18 mouse cellular contexts compared by ENCODE assay signal in the genomic region with DNA sequence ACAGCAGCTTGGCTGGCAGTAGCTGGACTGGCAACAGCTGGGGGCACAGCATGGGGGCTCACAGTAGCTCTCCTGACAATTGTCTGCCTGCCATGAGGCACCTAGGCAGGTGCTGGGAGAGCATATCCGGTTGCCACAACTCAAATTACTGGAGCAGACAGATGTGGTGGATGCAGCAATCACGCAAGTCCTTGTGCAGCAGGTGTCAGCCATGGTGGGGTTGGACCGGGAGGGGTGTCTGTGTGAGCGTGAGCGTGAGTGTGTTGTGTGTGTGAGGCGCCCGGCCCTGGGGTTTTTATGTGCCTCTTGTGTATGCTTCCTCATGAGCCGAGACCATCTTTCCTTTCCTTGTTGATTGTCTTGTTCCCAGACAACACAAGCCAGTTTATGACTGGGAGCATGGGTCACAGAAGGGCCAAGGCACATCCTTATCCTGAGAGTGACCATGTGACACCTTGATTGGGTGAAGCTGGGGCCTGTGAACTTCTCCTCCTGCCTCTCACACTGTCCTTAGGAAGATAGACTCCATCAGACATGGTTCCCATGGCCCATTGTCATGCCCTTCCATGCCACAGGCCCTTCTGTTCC. TPM values are rescaled to one million over a fixed set of nuclear protein-coding genes. Genes with fewer than 3 reads are reported as not detected.
A peak's percentile ranks its signal among the peaks of the same experiment; 100 is the strongest.
DNase-seq lines count a peak whose midpoint lies in the region; ATAC-seq and TF ChIP-seq lines count a peak whose summit lies in the region.
"Had no signal": no experiment of that assay in that cellular context is flagged by ENCODE, and none has a peak within 500 bp of the region (broad histone marks: within the 10 kb centered on the region; RNA-seq: fewer than 3 reads in every experiment).

Gm19668 (minus strand) TSS at position 213 of the 588 bp plus-strand sequence.

- intact Hi-C loops in heart, adult 2 months (cut with DNase I) = loop anchor here (5.0 kb wide), 1 partner anchor 172 kb away; no protein-coding TSS in a partner anchor

- TF ChIP-seq POLR2A in heart, adult 2 months (IDR thresholded peaks at IDR 0.05; ENCODE audit: insufficient read depth, low read depth, low read length) = no peak

- no peaks in the 10 kb centered on the region for H3K27me3 ChIP-seq in heart, embryonic 13.5 days (replicated peaks)
- H3K27me3 ChIP-seq in heart, adult 2 months (ENCODE audit: control insufficient read depth, insufficient read depth, low read length) = no peaks in the 10 kb centered on the region
- no peaks in the 10 kb centered on the region for H3K27me3 ChIP-seq in midbrain, embryonic 11.5 days (ENCODE audit: control insufficient read depth, insufficient read depth, low read length)
- H3K27me3 ChIP-seq in midbrain, embryonic 16.5 days (ENCODE audit: control insufficient read depth, insufficient read depth, low read depth, low read length) = no peaks in the 10 kb centered on the region
- no peaks in the 10 kb centered on the region for H3K27me3 ChIP-seq in intestine, embryonic 16.5 days (replicated peaks; ENCODE audit: control insufficient read depth, insufficient read depth, low read length)
- H3K27me3 ChIP-seq: limb, embryonic 15.5 days had no signal

- H3K4me1 ChIP-seq in heart, embryonic 13.5 days = peaks cover 19% of the 10 kb centered on the region
- H3K4me1 ChIP-seq in heart, adult 2 months (ENCODE audit: control insufficient read depth, insufficient read depth, low read length) = no peaks in the 10 kb centered on the region
- H3K4me1 ChIP-seq in midbrain, embryonic 11.5 days (ENCODE audit: control insufficient read depth, insufficient read depth, low read length) = peaks cover 2% of the 10 kb centered on the region; the same call in 1 of the 2 replicates
- H3K4me1 ChIP-seq in midbrain, embryonic 16.5 days (ENCODE audit: control insufficient read depth, insufficient read depth, low read length) = no peaks in the 10 kb centered on the region
- H3K4me1 ChIP-seq in intestine, embryonic 16.5 days (ENCODE audit: control insufficient read depth, insufficient read depth, low read length) = no peaks in the 10 kb centered on the region
- H3K4me1 ChIP-seq: limb, embryonic 15.5 days had no signal

- TF ChIP-seq EP300 in heart, adult 2 months (IDR thresholded peaks at IDR 0.05; ENCODE audit: insufficient read depth, low read depth, low read length) = no peak

- H3K79me2 ChIP-seq in heart, adult 2 months (replicated peaks; ENCODE audit: control insufficient read depth, insufficient read depth, low read length) = no peaks in the 10 kb centered on the region

- TF ChIP-seq CTCF in heart, adult 2 months (IDR thresholded peaks at IDR 0.05) = no peak

- H3K36me3 ChIP-seq in heart, embryonic 13.5 days = no peaks in the 10 kb centered on the region
- H3K36me3 ChIP-seq in heart, adult 2 months (ENCODE audit: control insufficient read depth, insufficient read depth, low read length) = no peaks in the 10 kb centered on the region
- no peaks in the 10 kb centered on the region for H3K36me3 ChIP-seq in midbrain, embryonic 11.5 days (ENCODE audit: control insufficient read depth, insufficient read depth, low read length)
- no peaks in the 10 kb centered on the region for H3K36me3 ChIP-seq in midbrain, embryonic 16.5 days (ENCODE audit: control insufficient read depth, insufficient read depth, low read length)
- H3K36me3 ChIP-seq in intestine, embryonic 16.5 days (ENCODE audit: control insufficient read depth, insufficient read depth, low read length) = no peaks in the 10 kb centered on the region
- H3K36me3 ChIP-seq: limb, embryonic 15.5 days had no signal

- no peak for ATAC-seq in heart, embryonic 13.5 days (ENCODE audit: extremely low read depth, insufficient number of reproducible peaks, low FRiP score, low TSS enrichment)
- ATAC-seq in midbrain, embryonic 11.5 days (ENCODE audit: low FRiP score) = no peak
- no peak for ATAC-seq in midbrain, embryonic 16.5 days
- ATAC-seq in intestine, embryonic 16.5 days = peak; percentile 42; the same call in 1 of the 2 replicates

- H3K9ac ChIP-seq in heart, embryonic 13.5 days = no peak within 1 kb of the TSS
- no peak within 1 kb of the TSS for H3K9ac ChIP-seq in heart, adult 2 months (ENCODE audit: low read depth, low read length)
- H3K9ac ChIP-seq in midbrain, embryonic 11.5 days (ENCODE audit: low read length) = no peak within 1 kb of the TSS
- no peak within 1 kb of the TSS for H3K9ac ChIP-seq in midbrain, embryonic 16.5 days (ENCODE audit: low read depth, low read length)
- H3K9ac ChIP-seq in intestine, embryonic 16.5 days (ENCODE audit: low read depth, low read length) = no peak within 1 kb of the TSS
- H3K9ac ChIP-seq: limb, embryonic 15.5 days had no signal

- H3K4me2 ChIP-seq in heart, embryonic 13.5 days = no peak within 1 kb of the TSS
- H3K4me2 ChIP-seq in midbrain, embryonic 11.5 days = no peak within 1 kb of the TSS
- no peak within 1 kb of the TSS for H3K4me2 ChIP-seq in midbrain, embryonic 16.5 days (ENCODE audit: low read length)
- H3K4me2 ChIP-seq in intestine, embryonic 16.5 days (ENCODE audit: low read depth, low read length) = no peak within 1 kb of the TSS
- H3K4me2 ChIP-seq: limb, embryonic 15.5 days had no signal

- 53% methylated on average over 8 of the region's 8 CpGs for WGBS in heart, embryonic 13.5 days
- 71% methylated on average over 8 of the region's 8 CpGs for WGBS in heart, adult 2 months
- WGBS in midbrain, embryonic 11.5 days = 65% methylated on average over 8 of the region's 8 CpGs
- WGBS in midbrain, embryonic 16.5 days = 66% methylated on average over 8 of the region's 8 CpGs
- WGBS in intestine, embryonic 16.5 days = 41% methylated on average over 8 of the region's 8 CpGs

- no peak for DNase-seq in heart, adult 2 months
- DNase-seq in midbrain, embryonic 11.5 days (ENCODE audit: low spot score, missing footprints) = peak; percentile 79
- peak; percentile 16 for DNase-seq in retina, embryonic 14.5 days (ENCODE audit: low spot score)
- DNase-seq in kidney, adult 18-20 months = no peak
- no peak for DNase-seq in left cerebral cortex, adult 8-10 months (ENCODE audit: low spot score in 2 of 2)
- DNase-seq: adrenal gland, postnatal 14 days; B cell, adult 2 months; gastrocnemius, postnatal 25 days; heart, postnatal 36 days; lung, adult 2 months had no signal

- no peak within 1 kb of the TSS for H3K4me3 ChIP-seq in heart, embryonic 13.5 days
- no peak within 1 kb of the TSS for H3K4me3 ChIP-seq in heart, adult 2 months
- no peak within 1 kb of the TSS for H3K4me3 ChIP-seq in midbrain, embryonic 11.5 days (ENCODE audit: low read depth, low read length)
- H3K4me3 ChIP-seq in midbrain, embryonic 16.5 days (ENCODE audit: low read depth, low read length) = no peak within 1 kb of the TSS
- H3K4me3 ChIP-seq in intestine, embryonic 16.5 days (ENCODE audit: low read length) = no peak within 1 kb of the TSS
- H3K4me3 ChIP-seq: limb, embryonic 15.5 days had no signal

- H3K27ac ChIP-seq in heart, embryonic 13.5 days (replicated peaks) = peak within 1 kb of the TSS; percentile 30; the same call in 1 of the 2 replicates
- H3K27ac ChIP-seq in heart, adult 2 months = no peak within 1 kb of the TSS
- no peak within 1 kb of the TSS for H3K27ac ChIP-seq in midbrain, embryonic 11.5 days (ENCODE audit: low read depth, low read length)
- H3K27ac ChIP-seq in midbrain, embryonic 16.5 days (ENCODE audit: low read length) = no peak within 1 kb of the TSS
- no peak within 1 kb of the TSS for H3K27ac ChIP-seq in intestine, embryonic 16.5 days (ENCODE audit: low read length)
- H3K27ac ChIP-seq: limb, embryonic 15.5 days had no signal

- no peaks in the 10 kb centered on the region for H3K9me3 ChIP-seq in heart, embryonic 13.5 days
- H3K9me3 ChIP-seq in midbrain, embryonic 11.5 days (ENCODE audit: control insufficient read depth, low read length) = no peaks in the 10 kb centered on the region
- no peaks in the 10 kb centered on the region for H3K9me3 ChIP-seq in midbrain, embryonic 16.5 days (replicated peaks; ENCODE audit: control insufficient read depth, low read length, poor library complexity, severe bottlenecking)
- no peaks in the 10 kb centered on the region for H3K9me3 ChIP-seq in intestine, embryonic 16.5 days (ENCODE audit: control insufficient read depth, low read length)
- H3K9me3 ChIP-seq: limb, embryonic 15.5 days had no signal

RNA-seq across cellular contexts. Expression of gene Gm19668, which starts in this region (rescaled TPM):
- polyA plus RNA-seq in heart, embryonic 13.5 days (2015; fragmentation: Nextera tagmentation; extraction: Ambion mirVana) = not detected in 2 replicates
- not detected for total RNA-seq in heart, adult 2 months (2021)
- not detected in 2 replicates for polyA plus RNA-seq in heart, adult 2 months (2012; rRNA removed)
- not detected in 2 replicates for polyA plus RNA-seq in midbrain, embryonic 11.5 days (2014; fragmentation: Nextera tagmentation; extraction: Ambion mirVana)
- polyA plus RNA-seq in midbrain, embryonic 16.5 days (2015; fragmentation: Nextera tagmentation; extraction: Ambion mirVana) = not detected in 2 replicates
- polyA plus RNA-seq in intestine, embryonic 16.5 days (2015; fragmentation: Nextera tagmentation; extraction: Ambion mirVana) = not detected in 2 replicates
- total RNA-seq in left cerebral cortex, adult 8-10 months (2022) = not detected
- total RNA-seq: adrenal gland, postnatal 14 days; ES-E14; gastrocnemius, postnatal 25 days; heart, postnatal 36 days; megakaryocyte progenitor cell, adult 5-6 weeks had no signal
- polyA plus RNA-seq: embryonic facial prominence, embryonic 11.5 days; kidney, embryonic 14.5 days; limb, embryonic 15.5 days; lung, adult 2 months had no signal

Comparison
In these comparisons a context has a peak if more than half of its experiments do, and no peak if none do; other contexts are left out.
1. Peak in DNase-seq in midbrain, embryonic 11.5 days; RNA of the gene not detected or under 1 TPM.
2. Peak in ATAC-seq in intestine, embryonic 16.5 days; RNA of the gene not detected or under 1 TPM.